Mouse (Mus musculus) megakaryocyte-erythroid progenitor cell, adult 5 weeks (primary cell): ENCODE measurements around the gene Slc23a3. TPM values are rescaled to one million over a fixed set of nuclear protein-coding genes. Genes with fewer than 3 reads are reported as not detected.

Source experiments
- polyA plus RNA-seq: library from polyadenylated mRNA; stranded (reverse); fragments of >175 nt; gene quantifications from 2 replicates; pipeline ENCODE4 v1.2.3, GENCODE M21; 2012

Slc23a3 gene
- polyA plus RNA-seq, result 0.04 and 0.11 TPM in 2 replicates

GRCm38 (mm10) chr1:75133421-75134207 lies at the start of gene Slc23a3:
Gene Slc23a3, minus strand, starts transcription at chr1:75133890.

GRCm38 (mm10) chr1:75180105-75180590 lies 46.5 kb upstream of the Slc23a3 start, which contains the start of gene Abcb6:
Gene Abcb6, minus strand, starts transcription at chr1:75180392.

GRCm38 (mm10) chr1:75168472-75169464 lies 35.1 kb upstream of the Slc23a3 start, which contains the start of gene Zfand2b:
Gene Zfand2b, plus strand, starts transcription at chr1:75168646.

GRCm38 (mm10) chr1:75142301-75143261 lies 8.9 kb upstream of the Slc23a3 start, which contains the start of the genes Cnppd1 and Retreg2:
Gene Cnppd1, minus strand, starts transcription at chr1:75142711.
Gene Retreg2, plus strand, starts transcription at chr1:75142778.

GRCm38 (mm10) chr1:75124346-75125321 lies 9.1 kb downstream of the Slc23a3 start, which contains the start of gene Nhej1:
Gene Nhej1, minus strand, starts transcription at chr1:75125200.

Other genes starting within 250 kb of the Slc23a3 start
- 0.65 TPM in 1 of 2 replicates, not detected in the other for gene Fev, start 248.5 kb downstream of the Slc23a3 start, polyA plus RNA-seq
- not detected in 2 replicates for gene Cryba2, start 240.7 kb downstream of the Slc23a3 start, polyA plus RNA-seq
- gene Cfap65, start 198.3 kb downstream of the Slc23a3 start, polyA plus RNA-seq, result 0.02 and 0.03 TPM in 2 replicates
- gene Ihh, start 182.2 kb downstream of the Slc23a3 start, polyA plus RNA-seq, result 0.17 and 0.60 TPM in 2 replicates
- 0.23 and 0.86 TPM in 2 replicates for gene Nhej1, start 8.7 kb downstream of the Slc23a3 start, polyA plus RNA-seq
- gene Cnppd1, start 8.8 kb upstream of the Slc23a3 start, polyA plus RNA-seq, result 46.0 and 48.0 TPM in 2 replicates
- 76.7 and 81.7 TPM in 2 replicates for gene Retreg2, start 8.9 kb upstream of the Slc23a3 start, polyA plus RNA-seq
- 17.3 and 19.8 TPM in 2 replicates for gene Zfand2b, start 34.8 kb upstream of the Slc23a3 start, polyA plus RNA-seq
- gene Abcb6, start 46.5 kb upstream of the Slc23a3 start, polyA plus RNA-seq, result 2.1 and 2.5 TPM in 2 replicates
- gene Ankzf1, start 58.3 kb upstream of the Slc23a3 start, polyA plus RNA-seq, result 9.1 and 10.4 TPM in 2 replicates
- 37.1 and 46.0 TPM in 2 replicates for gene Atg9a, start 58.3 kb upstream of the Slc23a3 start, polyA plus RNA-seq
- 1.1 and 1.2 TPM in 2 replicates for gene Glb1l, start 76.9 kb upstream of the Slc23a3 start, polyA plus RNA-seq
- 240 and 305 TPM in 2 replicates for gene Stk16, start 76.9 kb upstream of the Slc23a3 start, polyA plus RNA-seq
- 122 and 162 TPM in 2 replicates for gene Tuba4a, start 86.0 kb upstream of the Slc23a3 start, polyA plus RNA-seq
- not detected in 2 replicates for gene A630095N17Rik, start 98.2 kb upstream of the Slc23a3 start, polyA plus RNA-seq
- gene Dnajb2, start 102.5 kb upstream of the Slc23a3 start, polyA plus RNA-seq, result 10.7 and 13.4 TPM in 2 replicates
- 0.20 and 0.35 TPM in 2 replicates for gene Ptprn, start 130.6 kb upstream of the Slc23a3 start, polyA plus RNA-seq
- gene Resp18, start 144.5 kb upstream of the Slc23a3 start, polyA plus RNA-seq, result not detected in 2 replicates
- 67.1 and 68.5 TPM in 2 replicates for gene Dnpep, start 184.1 kb upstream of the Slc23a3 start, polyA plus RNA-seq
- gene Des, start 226.4 kb upstream of the Slc23a3 start, polyA plus RNA-seq, result 0.02 and 0.07 TPM in 2 replicates
- 0.53 and 1.1 TPM in 2 replicates for gene Speg, start 241.4 kb upstream of the Slc23a3 start, polyA plus RNA-seq